Mouse (Mus musculus) heart, adult 2 months (tissue): ENCODE measurements around the gene Lrrd1. TPM values are rescaled to one million over a fixed set of nuclear protein-coding genes. Genes with fewer than 3 reads are reported as not detected.

Experiments used
- DNase-seq, 2 experiments: peaks; one replicate each; pipeline ENCODE4 v3.0.0; 2021
- H3K27ac ChIP-seq: fragments of 200-600 bp; 2 replicates; pipeline ENCODE4 v1.8.1; 2022
- H3K27me3 ChIP-seq: fragments of 200-500 bp; 2 replicates; pipeline ENCODE4 v1.6.1; 2012; ENCODE audit warnings: mild to moderate bottlenecking, low read length, inconsistent platforms, mixed read lengths; ENCODE audit not compliant: control insufficient read depth, insufficient read depth
- H3K36me3 ChIP-seq: fragments of 200-500 bp; 2 replicates; pipeline ENCODE4 v1.6.1; 2012; ENCODE audit warnings: low read length, inconsistent platforms; ENCODE audit not compliant: control insufficient read depth, insufficient read depth
- H3K4me1 ChIP-seq: fragments of 200-500 bp; 2 replicates; pipeline ENCODE4 v1.6.1; 2011; ENCODE audit warnings: low read length; ENCODE audit not compliant: control insufficient read depth, insufficient read depth
- H3K4me3 ChIP-seq: fragments of 200-600 bp; 2 replicates; pipeline ENCODE4 v1.8.1; 2022
- H3K79me2 ChIP-seq: fragments of 200-500 bp; replicated peaks from 2 replicates; pipeline ENCODE4 v1.6.1; 2012; ENCODE audit warnings: mild to moderate bottlenecking, inconsistent platforms, low read length, moderate library complexity, mixed read lengths; ENCODE audit not compliant: control insufficient read depth, insufficient read depth
- H3K9ac ChIP-seq: fragments of 200-500 bp; 2 replicates; pipeline ENCODE4 v1.6.1; 2012; ENCODE audit warnings: low read depth, mild to moderate bottlenecking, control low read depth, inconsistent platforms, low read length, mixed read lengths
- CTCF ChIP-seq: fragments of 200-600 bp; IDR thresholded peaks from 2 replicates; pipeline ENCODE4 v1.8.1; 2022; ENCODE audit warnings: antibody characterized with exemption, mild to moderate bottlenecking, moderate library complexity
- EP300 ChIP-seq: fragments of 200-500 bp; IDR thresholded peaks from 2 replicates; pipeline ENCODE4 v1.6.1; 2011; ENCODE audit warnings: low read depth, low read length, control low read depth; ENCODE audit not compliant: insufficient read depth
- POLR2A ChIP-seq: fragments of 200-500 bp; IDR thresholded peaks from 2 replicates; pipeline ENCODE4 v1.6.1; 2011; ENCODE audit warnings: mild to moderate bottlenecking, low read depth, low read length, control low read depth; ENCODE audit not compliant: insufficient read depth
- WGBS: fragments of 180-500 bp; shearing (Covaris S2); methylation state at CpG from one replicate; pipeline ENCODE4 v1.1.7; 2018; 5-methylcytosine and 5-hydroxymethylcytosine counted together
- intact Hi-C: fragments of 180-260 bp; cut with DNase I; formaldehyde crosslinking; loops from one replicate; pipeline ENCODE4 v1.15.1; 2025
- polyA plus RNA-seq: library from polyadenylated mRNA; depleted of rRNA; stranded (reverse); fragments of >200 nt; gene quantifications from 2 replicates; pipeline ENCODE4 v1.2.3, GENCODE M21; 2012
- total RNA-seq, 2 experiments: library from RNA; stranded (reverse); gene quantifications; 2 replicates each; pipeline ENCODE4 v1.2.3; 2021

Gene Lrrd1
- total and polyA plus RNA-seq, 3 experiments: 0.06 to 0.07 TPM; not detected in 1

GRCm38 (mm10) chr5:3802433-3803291, 42.3 kb upstream of the Lrrd1 start, which contains the start of the genes Ankib1 and Krit1:
Ankib1 (minus strand) TSS chr5:3802925.
Krit1 (plus strand) TSS chr5:3803184.
- TF ChIP-seq EP300 (no peak), POLR2A (peak; percentile 68), CTCF (no peak)
- no peaks in the 10 kb centered on the region for H3K27me3 ChIP-seq
- H3K4me3 ChIP-seq: peak within 1 kb of the TSS; percentile 66
- intact Hi-C loops: loop anchor here (2.0 kb wide), 2 partner anchors 70 to 156 kb away; no protein-coding TSS in a partner anchor
- no peaks in the 10 kb centered on the region for H3K79me2 ChIP-seq
- peak; percentile 91 to 93 for DNase-seq
- under 1% methylated on average over 107 of the region's 109 CpGs for WGBS
- peaks cover 4% of the 10 kb centered on the region for H3K36me3 ChIP-seq
- peaks cover 2% of the 10 kb centered on the region; the same call in 1 of the 2 replicates for H3K4me1 ChIP-seq
- peak within 1 kb of the TSS; percentile 74 for H3K27ac ChIP-seq
- H3K9ac ChIP-seq: peak within 1 kb of the TSS; percentile 95

GRCm38 (mm10) chr5:3803292-3804165, 41.4 kb upstream of the Lrrd1 start:
- H3K36me3 ChIP-seq: peaks cover 4% of the 10 kb centered on the region
- peak overlapping the region; percentile 66 for H3K4me3 ChIP-seq
- WGBS: under 1% methylated on average over 36 of the region's 36 CpGs
- H3K4me1 ChIP-seq: peaks cover 2% of the 10 kb centered on the region; the same call in 1 of the 2 replicates
- peak overlapping the region; percentile 95 for H3K9ac ChIP-seq
- TF ChIP-seq EP300 (no peak), CTCF (peak; percentile 39)
- peak overlapping the region; percentile 74 for H3K27ac ChIP-seq
- no peaks in the 10 kb centered on the region for H3K79me2 ChIP-seq
- intact Hi-C loops: loop anchor here (2.0 kb wide), 2 partner anchors 71 to 157 kb away; no protein-coding TSS in a partner anchor
- no peaks in the 10 kb centered on the region for H3K27me3 ChIP-seq
- no peak for DNase-seq

DNA sequence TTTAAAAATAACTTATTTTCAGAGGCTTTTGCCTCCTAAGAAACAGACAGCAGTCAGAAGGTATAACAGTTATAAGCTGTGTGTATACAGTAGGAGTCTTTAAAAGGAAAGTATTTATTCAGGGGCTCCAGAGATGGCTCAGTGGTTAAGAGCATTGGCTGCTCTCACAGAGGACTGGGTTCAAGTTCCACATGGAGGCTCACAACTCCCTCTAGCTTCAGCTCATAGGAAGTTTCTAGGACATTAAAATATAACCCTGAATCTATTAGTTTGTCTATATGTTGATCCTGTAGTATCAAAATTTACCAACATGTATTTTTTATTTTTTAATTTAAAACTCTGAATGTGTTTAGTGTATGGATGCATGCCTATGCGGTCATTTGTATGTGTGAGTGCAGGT, 36.5 kb upstream of the Lrrd1 start:
- TF ChIP-seq CTCF (peak; percentile 38; the same call in 1 of the 2 replicates), EP300 (no peak)
- WGBS: 96% methylated on average over 1 of the region's 1 CpGs
- intact Hi-C loops: no loop called here
- H3K9ac ChIP-seq: no peak overlapping the region
- no peaks in the 10 kb centered on the region; the same call in 1 of the 2 replicates for H3K4me1 ChIP-seq
- no peaks in the 10 kb centered on the region for H3K27me3 ChIP-seq
- H3K4me3 ChIP-seq: no peak overlapping the region
- no peak overlapping the region for H3K27ac ChIP-seq
- peaks cover 4% of the 10 kb centered on the region for H3K36me3 ChIP-seq
- no peak for DNase-seq
- peaks cover 1% of the 10 kb centered on the region; the same call in 1 of the 2 replicates for H3K79me2 ChIP-seq

GRCm38 (mm10) chr5:3834107-3834506, 10.9 kb upstream of the Lrrd1 start:
- Histone ChIP-seq H3K36me3 (no peaks in the 10 kb centered on the region; the same call in 1 of the 2 replicates), H3K79me2 (no peaks in the 10 kb centered on the region), H3K9ac (no peak overlapping the region), H3K27ac (no peak overlapping the region), H3K27me3 (no peaks in the 10 kb centered on the region), H3K4me3 (no peak overlapping the region), H3K4me1 (no peaks in the 10 kb centered on the region)
- TF ChIP-seq CTCF (no peak), POLR2A (no peak), EP300 (no peak)
- DNase-seq: no peak
- WGBS: 56% methylated on average over 1 of the region's 1 CpGs
- intact Hi-C loops: no loop called here

- no peak for DNase-seq
- no peak overlapping the region for H3K9ac ChIP-seq
- no peaks in the 10 kb centered on the region for H3K36me3 ChIP-seq
- H3K4me1 ChIP-seq: no peaks in the 10 kb centered on the region
- H3K79me2 ChIP-seq: no peaks in the 10 kb centered on the region
- 36% methylated on average over 4 of the region's 4 CpGs for WGBS
- no peak for TF ChIP-seq POLR2A
- no peak for TF ChIP-seq EP300
- intact Hi-C loops: no loop called here
- H3K27me3 ChIP-seq: no peaks in the 10 kb centered on the region
- no peak overlapping the region for H3K27ac ChIP-seq
- no peak overlapping the region for H3K4me3 ChIP-seq
Observed at GRCm38 (mm10) chr5:3870161-3870560, 25.2 kb downstream of the Lrrd1 start.
